Mouse (Mus musculus): ENCODE data around the gene Txndc15. TPM values are rescaled to one million over a fixed set of nuclear protein-coding genes. Genes with fewer than 3 reads are reported as not detected.

Txndc15 gene
- polyA plus RNA-seq, 1 experiment = 74.3 TPM

GRCm38 (mm10) chr13:55761486-55761885 lies 47.0 kb downstream of the Txndc15 start:
- DNase-seq = no peak
- Histone ChIP-seq H3K4me1 (ENCODE audit: control insufficient read depth, insufficient read depth, low read length) (no peaks in the 10 kb centered on the region), H3K27me3 (ENCODE audit: control insufficient read depth, insufficient read depth, low read length) (no peaks in the 10 kb centered on the region), H3K4me3 (replicated peaks; ENCODE audit: insufficient read depth, low read depth, low read length) (no peak overlapping the region), H3K27ac (ENCODE audit: insufficient read depth, low read length) (no peak overlapping the region)
- 83% methylated on average over 10 of the region's 10 CpGs for WGBS
- TF ChIP-seq POLR2A (IDR thresholded peaks at IDR 0.05; ENCODE audit: borderline replicate concordance, insufficient read depth, low read length) = no peak
- no peak for TF ChIP-seq CTCF (IDR thresholded peaks at IDR 0.05; ENCODE audit: borderline replicate concordance, insufficient read depth, low read depth, low read length)

- 85% methylated on average over 7 of the region's 7 CpGs for WGBS
- no peak overlapping the region for H3K27ac ChIP-seq (ENCODE audit: insufficient read depth, low read length)
- no peak for DNase-seq
- no peaks in the 10 kb centered on the region for H3K4me1 ChIP-seq (ENCODE audit: control insufficient read depth, insufficient read depth, low read length)
- no peak for TF ChIP-seq CTCF (IDR thresholded peaks at IDR 0.05; ENCODE audit: borderline replicate concordance, insufficient read depth, low read depth, low read length)
- no peak for TF ChIP-seq POLR2A (IDR thresholded peaks at IDR 0.05; ENCODE audit: borderline replicate concordance, insufficient read depth, low read length)
- H3K27me3 ChIP-seq (ENCODE audit: control insufficient read depth, insufficient read depth, low read length) = no peaks in the 10 kb centered on the region
- H3K4me3 ChIP-seq (replicated peaks; ENCODE audit: insufficient read depth, low read depth, low read length) = no peak overlapping the region
These were observed 59.9 kb downstream of the Txndc15 start for GRCm38 (mm10) chr13:55774352-55774751.

GRCm38 (mm10) chr13:55775056-55775455 lies 60.6 kb downstream of the Txndc15 start:
- 75% methylated on average over 11 of the region's 11 CpGs for WGBS
- no peak for TF ChIP-seq CTCF (IDR thresholded peaks at IDR 0.05; ENCODE audit: borderline replicate concordance, insufficient read depth, low read depth, low read length)
- TF ChIP-seq POLR2A (IDR thresholded peaks at IDR 0.05; ENCODE audit: borderline replicate concordance, insufficient read depth, low read length) = no peak
- no peak overlapping the region for H3K4me3 ChIP-seq (replicated peaks; ENCODE audit: insufficient read depth, low read depth, low read length)

More at GRCm38 (mm10) chr13:55775056-55775455, 60.6 kb downstream of the Txndc15 start:
- no peak for DNase-seq
- H3K27me3 ChIP-seq (ENCODE audit: control insufficient read depth, insufficient read depth, low read length) = no peaks in the 10 kb centered on the region
- no peak overlapping the region for H3K27ac ChIP-seq (ENCODE audit: insufficient read depth, low read length)
- no peaks in the 10 kb centered on the region for H3K4me1 ChIP-seq (ENCODE audit: control insufficient read depth, insufficient read depth, low read length)

Other genes starting within 250 kb of the Txndc15 start
- gene Dbn1, start 226.5 kb upstream of the Txndc15 start, polyA plus RNA-seq (2012; rRNA removed) = 97.4 and 108 TPM in 2 replicates
- gene Pdlim7, start 201.0 kb upstream of the Txndc15 start, polyA plus RNA-seq (2012; rRNA removed) = 66.8 and 67.2 TPM in 2 replicates
- gene Dok3, start 185.4 kb upstream of the Txndc15 start, polyA plus RNA-seq (2012; rRNA removed) = 9.3 and 9.8 TPM in 2 replicates
- gene Ddx41, start 178.0 kb upstream of the Txndc15 start, polyA plus RNA-seq (2012; rRNA removed) = 66.3 and 70.3 TPM in 2 replicates
- gene Fam193b, start 143.5 kb upstream of the Txndc15 start, polyA plus RNA-seq (2012; rRNA removed) = 127 and 128 TPM in 2 replicates
- 107 and 113 TPM in 2 replicates for gene Tmed9, start 140.9 kb upstream of the Txndc15 start, polyA plus RNA-seq (2012; rRNA removed)
- gene B4galt7, start 114.8 kb upstream of the Txndc15 start, polyA plus RNA-seq (2012; rRNA removed) = 27.9 and 32.0 TPM in 2 replicates
- gene Caml, start 91.6 kb upstream of the Txndc15 start, polyA plus RNA-seq (2012; rRNA removed) = 63.9 and 64.3 TPM in 2 replicates
- gene Ddx46, start 79.6 kb upstream of the Txndc15 start, polyA plus RNA-seq (2012; rRNA removed) = 55.3 and 58.6 TPM in 2 replicates
- gene B230219D22Rik, start 21.5 kb upstream of the Txndc15 start, polyA plus RNA-seq (2012; rRNA removed) = 63.4 and 72.9 TPM in 2 replicates
- 38.0 and 40.0 TPM in 2 replicates for gene Pcbd2, start 12.7 kb downstream of the Txndc15 start, polyA plus RNA-seq (2012; rRNA removed)
- gene Catsper3, start 69.9 kb downstream of the Txndc15 start, polyA plus RNA-seq (2012; rRNA removed) = 0.51 and 0.65 TPM in 2 replicates
- gene Pitx1, start 121.5 kb downstream of the Txndc15 start, polyA plus RNA-seq (2012; rRNA removed) = 0.03 and 0.05 TPM in 2 replicates